Mouse (Mus musculus) gastrocnemius, adult 2 months (tissue): ENCODE measurements around the gene Uox. TPM values are rescaled to one million over a fixed set of nuclear protein-coding genes. Genes with fewer than 3 reads are reported as not detected.
A peak's percentile ranks its signal among the peaks of the same experiment; 100 is the strongest.

ENCODE experiments used
- DNase-seq: peaks from one replicate; pipeline ENCODE4 v3.0.0; 2022
- H3K27ac ChIP-seq: fragments of 200-600 bp; 2 replicates; pipeline ENCODE4 v1.8.1; 2022; ENCODE audit warnings: mild to moderate bottlenecking
- H3K4me3 ChIP-seq: fragments of 200-600 bp; 2 replicates; pipeline ENCODE4 v1.8.1; 2022; ENCODE audit warnings: mild to moderate bottlenecking, moderate library complexity
- CTCF ChIP-seq: fragments of 200-600 bp; IDR thresholded peaks from 2 replicates; pipeline ENCODE4 v1.8.1; 2022; ENCODE audit warnings: antibody characterized with exemption, mild to moderate bottlenecking, moderate library complexity
- intact Hi-C: fragments of 180-260 bp; cut with DNase I; formaldehyde crosslinking; loops from one replicate; pipeline ENCODE4 v1.15.1; 2025
- total RNA-seq, 2 experiments: library from RNA; stranded (reverse); gene quantifications; 2 replicates each; pipeline ENCODE4 v1.2.3; 2021

Gene Uox
- total RNA-seq, 2 experiments from 2014 or later, result not detected

DNA sequence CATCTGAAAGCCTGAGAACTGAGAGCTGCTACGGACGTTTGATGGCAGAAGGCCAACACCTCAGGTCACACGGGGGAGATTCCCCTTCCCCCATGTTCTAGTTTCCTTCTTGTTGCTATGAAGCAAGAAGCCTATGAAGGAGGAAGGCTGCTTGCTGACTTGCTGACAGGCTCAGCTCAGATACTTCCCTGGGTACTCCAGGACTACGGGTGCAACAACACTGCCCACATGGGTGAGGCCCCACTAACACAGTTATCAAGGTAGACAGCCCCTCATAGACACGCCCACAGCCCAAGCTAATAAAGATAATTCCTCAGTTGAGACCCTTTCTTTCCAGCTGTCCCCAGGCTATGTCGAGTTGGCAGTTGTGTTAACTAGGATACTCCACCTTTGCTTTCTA lies 83.5 kb downstream of the Uox start:
- intact Hi-C loops, result no loop called here
- Histone ChIP-seq H3K4me3 (no peak overlapping the region), H3K27ac (no peak overlapping the region)
- DNase-seq, result no peak
- TF ChIP-seq CTCF, result no peak

DNA sequence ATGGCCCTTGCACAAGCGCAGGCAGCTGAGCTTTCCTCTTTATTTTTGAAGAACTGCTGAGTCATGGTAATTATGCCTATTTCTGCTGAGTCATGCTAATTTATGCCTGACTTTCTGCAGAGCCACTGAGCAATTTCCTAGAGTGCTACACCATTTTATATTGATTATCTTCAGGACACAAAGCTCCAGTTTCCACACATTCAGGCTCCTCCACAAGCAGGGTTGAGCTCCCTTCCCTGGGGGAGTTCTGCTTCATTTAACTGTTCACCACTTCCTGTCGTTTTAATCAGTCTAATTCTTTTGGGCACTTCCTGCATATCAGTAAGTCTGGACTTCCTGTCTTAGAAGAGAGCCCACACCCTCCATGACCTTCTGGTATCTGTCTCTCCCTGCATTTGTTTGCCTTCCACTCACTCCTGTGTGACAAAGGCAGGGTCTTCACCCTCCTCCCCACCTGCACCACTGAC lies 84.9 kb downstream of the Uox start:
- TF ChIP-seq CTCF, result no peak
- no peak overlapping the region for H3K4me3 ChIP-seq
- intact Hi-C loops, result no loop called here
- no peak for DNase-seq
- no peak overlapping the region for H3K27ac ChIP-seq

DNA sequence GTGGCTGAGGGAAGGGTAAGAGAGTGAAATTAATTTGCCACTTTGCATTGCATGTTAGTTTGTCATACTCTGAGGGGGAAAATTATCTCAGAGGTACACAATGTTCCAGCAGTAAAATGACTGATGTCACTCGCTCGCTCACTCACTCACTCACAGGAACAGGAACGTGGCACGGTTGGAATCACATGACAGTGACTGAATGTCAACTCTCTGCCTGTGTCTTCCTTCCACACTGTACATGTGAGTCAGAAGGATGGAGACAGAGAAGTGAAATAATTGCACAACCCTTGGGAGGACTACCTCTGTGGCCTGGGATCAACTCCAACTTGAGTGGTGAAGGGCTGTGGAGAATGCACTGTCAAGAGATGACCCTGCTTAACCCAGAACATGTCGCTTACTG lies 87.2 kb downstream of the Uox start:
- no peak overlapping the region for H3K4me3 ChIP-seq
- intact Hi-C loops, result no loop called here
- H3K27ac ChIP-seq, result no peak overlapping the region
- no peak for TF ChIP-seq CTCF
- no peak for DNase-seq

GRCm38 (mm10) chr3:146658061-146658639 lies 87.9 kb downstream of the Uox start:
- Histone ChIP-seq H3K4me3 (no peak overlapping the region), H3K27ac (no peak overlapping the region)
- intact Hi-C loops, result no loop called here
- no peak for TF ChIP-seq CTCF
- DNase-seq, result no peak

DNA sequence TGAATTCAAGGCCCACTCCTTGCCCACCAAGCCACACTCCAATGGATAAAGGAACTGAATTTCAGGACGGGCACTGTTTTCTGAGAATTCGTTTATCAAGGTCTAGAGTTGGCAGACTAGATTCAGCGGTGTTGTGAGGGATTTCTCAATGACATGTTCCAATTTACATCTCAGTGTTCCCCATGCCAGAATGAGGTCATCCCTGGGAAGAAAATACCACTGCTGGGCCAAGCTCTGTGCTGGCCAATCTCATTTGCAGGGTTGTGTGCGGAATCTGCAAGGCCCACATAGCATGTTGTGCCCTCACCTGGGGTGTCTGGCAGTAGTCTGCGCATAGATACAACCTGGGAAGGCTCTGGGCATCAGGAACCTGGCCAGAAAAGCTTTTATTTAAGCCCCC lies 89.1 kb downstream of the Uox start:
- intact Hi-C loops, result no loop called here
- H3K4me3 ChIP-seq, result no peak overlapping the region

GRCm38 (mm10) chr3:146661001-146661400 lies 90.8 kb downstream of the Uox start:
- intact Hi-C loops, result no loop called here
- DNase-seq, result no peak
- Histone ChIP-seq H3K27ac (no peak overlapping the region), H3K4me3 (no peak overlapping the region)
- TF ChIP-seq CTCF, result no peak

More for the DNA sequence above, 89.1 kb downstream of the Uox start:
- no peak for DNase-seq
- TF ChIP-seq CTCF, result no peak
- H3K27ac ChIP-seq, result no peak overlapping the region

DNA sequence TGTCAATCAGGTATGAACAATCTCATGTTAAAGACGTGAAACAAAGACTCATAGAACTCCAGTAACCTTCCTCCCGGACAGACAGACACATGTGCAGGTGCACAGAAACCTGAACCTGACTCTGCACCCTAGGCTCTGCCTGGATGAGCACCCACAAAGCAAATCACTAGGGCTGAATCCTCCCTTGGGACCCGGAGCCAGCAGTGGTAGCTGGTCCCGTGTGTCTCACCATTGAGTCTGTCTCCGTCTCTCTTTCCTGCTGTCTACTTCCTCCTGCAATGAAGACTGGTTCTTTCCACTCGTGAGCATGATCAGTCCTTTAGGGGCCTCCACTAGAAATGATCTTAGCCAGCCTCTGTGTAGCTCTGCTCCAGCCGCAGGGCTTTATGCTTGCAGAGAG lies 91.7 kb downstream of the Uox start:
- no peak overlapping the region for H3K4me3 ChIP-seq
- no peak for DNase-seq
- TF ChIP-seq CTCF, result no peak
- intact Hi-C loops, result no loop called here
- H3K27ac ChIP-seq, result no peak overlapping the region

GRCm38 (mm10) chr3:146671121-146671520 lies 100.9 kb downstream of the Uox start:
- Histone ChIP-seq H3K27ac (peak overlapping the region; percentile 46; the same call in 1 of the 2 replicates), H3K4me3 (no peak overlapping the region)
- intact Hi-C loops, result no loop called here
- TF ChIP-seq CTCF, result no peak
- DNase-seq, result peak; percentile 44

GRCm38 (mm10) chr3:146675101-146675500 lies 104.9 kb downstream of the Uox start:
- no peak overlapping the region for H3K4me3 ChIP-seq
- no peak overlapping the region for H3K27ac ChIP-seq
- TF ChIP-seq CTCF, result no peak
- intact Hi-C loops, result no loop called here
- DNase-seq, result no peak

- intact Hi-C loops, result no loop called here
- no peak overlapping the region for H3K27ac ChIP-seq
Measured at GRCm38 (mm10) chr3:146676193-146676592, 106.0 kb downstream of the Uox start.

DNA sequence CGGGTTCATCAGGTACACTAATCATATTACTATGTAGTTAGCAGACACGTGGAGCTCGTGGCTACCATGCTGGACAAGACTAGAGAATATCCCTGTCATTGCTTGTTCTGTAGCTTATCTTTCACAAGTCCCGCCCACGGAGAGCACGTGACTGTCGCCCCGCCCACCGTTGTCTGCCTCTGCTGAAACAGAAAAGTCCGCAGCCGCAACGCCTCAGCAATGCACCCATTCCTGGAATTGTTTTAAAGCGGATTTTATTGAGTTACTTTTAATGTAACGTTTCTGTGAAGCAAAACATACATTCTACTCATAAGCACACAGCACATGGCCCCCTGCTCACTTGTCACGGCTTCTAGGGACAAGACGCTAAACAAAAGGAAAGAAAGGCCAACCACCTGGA lies 109.4 kb downstream of the Uox start:
- intact Hi-C loops, result no loop called here
- no peak for DNase-seq
- Histone ChIP-seq H3K4me3 (no peak overlapping the region), H3K27ac (no peak overlapping the region)
- no peak for TF ChIP-seq CTCF

More at GRCm38 (mm10) chr3:146676193-146676592, 106.0 kb downstream of the Uox start:
- no peak for DNase-seq
- no peak for TF ChIP-seq CTCF
- no peak overlapping the region for H3K4me3 ChIP-seq

GRCm38 (mm10) chr3:146680625-146681024 lies 110.4 kb downstream of the Uox start:
- no peak for TF ChIP-seq CTCF
- intact Hi-C loops, result no loop called here
- no peak for DNase-seq

GRCm38 (mm10) chr3:146681696-146682095 lies 111.5 kb downstream of the Uox start:
- TF ChIP-seq CTCF, result no peak
- DNase-seq, result no peak
- Histone ChIP-seq H3K4me3 (peak overlapping the region; percentile 73), H3K27ac (peak overlapping the region; percentile 85; the same call in 1 of the 2 replicates)
- intact Hi-C loops, result no loop called here

More at GRCm38 (mm10) chr3:146680625-146681024, 110.4 kb downstream of the Uox start:
- no peak overlapping the region for H3K27ac ChIP-seq
- H3K4me3 ChIP-seq, result no peak overlapping the region

Other genes with a start within 250 kb of the Uox start
- gene Ssx2ip, start 165.8 kb upstream of the Uox start, total RNA-seq, result 10 to 100 TPM; 25.2 to 28.8 TPM
- gene Ctbs, start 120.6 kb upstream of the Uox start, total RNA-seq, result 1 to 10 TPM; 4.1 to 4.5 TPM
- gene Spata1, start 70.7 kb upstream of the Uox start, total RNA-seq, result 1 to 10 TPM; 4.4 to 5.4 TPM
- 100 to 1,000 TPM; 409 to 580 TPM for gene Gng5, start 70.6 kb upstream of the Uox start, total RNA-seq
- gene Rpf1, start 49.0 kb upstream of the Uox start, total RNA-seq, result 10 to 100 TPM; 12.3 to 12.8 TPM
- gene Dnase2b, start 45.2 kb downstream of the Uox start, total RNA-seq, result under 1 TPM in 1 of 2 experiments, not detected in 1; 0.14 TPM
- gene 4930503B20Rik, start 80.9 kb downstream of the Uox start, total RNA-seq, result not detected
- gene Samd13, start 115.2 kb downstream of the Uox start, total RNA-seq, result 1 to 10 TPM in 1 of 2 experiments, under 1 TPM in 1; 0.59 to 2.2 TPM
- 10 to 100 TPM; 44.3 to 45.4 TPM for gene Prkacb, start 242.6 kb downstream of the Uox start, total RNA-seq